Mouse (Mus musculus): ENCODE measurements at regions not wholly inside any gene's neighbourhood (a gene's known extent, or its start where the extent isn't known, plus 50 kb on each side); places are given as distances from the start of the nearest gene placed in this dataset.

DNA sequence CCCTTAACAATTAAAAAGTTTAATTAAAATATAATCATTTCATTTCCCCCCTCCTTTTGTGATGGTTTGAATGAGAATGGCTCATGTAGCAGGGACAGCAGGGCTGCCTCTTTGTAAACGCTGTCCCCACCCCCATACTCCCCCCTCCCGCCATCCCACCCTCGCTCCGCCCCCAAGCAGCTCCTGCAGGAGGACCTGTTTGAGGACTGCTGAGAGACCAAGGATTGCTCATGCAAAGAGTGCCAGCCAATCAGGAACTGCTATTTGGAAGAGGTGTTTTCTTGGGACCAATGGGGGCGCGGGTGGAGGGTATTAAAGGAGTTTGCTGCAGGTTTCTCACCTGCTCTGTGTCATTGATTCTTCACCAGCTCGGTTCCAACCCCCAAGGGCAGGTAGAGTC is 154.6 kb downstream of the Dusp6 start:
- no peak for DNase-seq

- DNase-seq = no peak
Measured at GRCm38 (mm10) chr10:99418497-99418896, 155.5 kb downstream of the Dusp6 start.

DNA sequence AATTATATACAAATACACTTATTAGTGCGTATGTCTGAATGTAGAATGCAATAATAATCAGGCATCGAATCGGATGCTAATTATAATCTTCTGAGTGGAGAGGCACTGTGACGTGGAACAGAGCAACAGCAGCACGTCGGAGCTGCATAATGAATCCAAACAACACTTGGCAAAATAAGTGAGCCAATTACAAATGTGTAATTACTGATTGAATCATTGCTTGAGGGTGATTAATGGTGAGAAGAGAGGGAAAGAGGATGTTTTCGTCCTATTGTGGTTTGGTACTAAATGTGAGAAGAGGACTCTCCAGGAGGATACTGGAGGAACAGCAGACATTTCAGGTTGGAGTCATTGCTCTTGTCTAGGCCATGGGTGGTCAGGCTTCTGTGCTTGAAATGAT is 156.5 kb downstream of the Dusp6 start:
- no peak for DNase-seq

- no peak for DNase-seq
Measured at GRCm38 (mm10) chr10:99423406-99423805, 160.4 kb downstream of the Dusp6 start.

DNA sequence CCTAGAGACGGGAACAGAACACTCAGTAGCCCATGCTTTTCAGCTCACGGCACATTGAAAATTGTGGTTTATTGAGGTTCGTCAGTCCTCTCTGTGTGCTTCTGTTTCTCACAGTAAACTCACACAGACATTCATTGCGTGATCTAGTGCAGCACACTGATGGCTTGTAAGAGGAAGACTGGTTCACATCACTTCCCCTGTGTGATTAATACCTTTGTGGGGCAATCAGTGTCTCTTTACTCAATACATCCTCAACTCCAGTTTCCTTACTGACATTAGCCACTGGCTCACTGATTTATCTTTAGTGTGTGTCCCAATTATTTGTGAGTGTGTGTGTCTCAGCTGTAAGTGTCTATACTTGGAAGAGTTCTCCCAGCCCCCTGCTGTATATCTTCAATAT is 162.2 kb downstream of the Dusp6 start:
- DNase-seq = no peak

- DNase-seq = no peak
Measured at GRCm38 (mm10) chr10:99430175-99430574, 167.1 kb downstream of the Dusp6 start.

- DNase-seq = peak; percentile 37
Measured at GRCm38 (mm10) chr10:99430669-99431561, 167.9 kb downstream of the Dusp6 start.

- no peak for DNase-seq
Measured at GRCm38 (mm10) chr10:99437060-99437459, 174.0 kb downstream of the Dusp6 start.

- DNase-seq = no peak
Measured at GRCm38 (mm10) chr10:99440169-99440568, 177.1 kb downstream of the Dusp6 start.

GRCm38 (mm10) chr10:99441014-99441413 is 178.0 kb downstream of the Dusp6 start:
- peak; percentile 44 for DNase-seq

GRCm38 (mm10) chr10:99441931-99442330 is 178.9 kb downstream of the Dusp6 start:
- DNase-seq = no peak

DNA sequence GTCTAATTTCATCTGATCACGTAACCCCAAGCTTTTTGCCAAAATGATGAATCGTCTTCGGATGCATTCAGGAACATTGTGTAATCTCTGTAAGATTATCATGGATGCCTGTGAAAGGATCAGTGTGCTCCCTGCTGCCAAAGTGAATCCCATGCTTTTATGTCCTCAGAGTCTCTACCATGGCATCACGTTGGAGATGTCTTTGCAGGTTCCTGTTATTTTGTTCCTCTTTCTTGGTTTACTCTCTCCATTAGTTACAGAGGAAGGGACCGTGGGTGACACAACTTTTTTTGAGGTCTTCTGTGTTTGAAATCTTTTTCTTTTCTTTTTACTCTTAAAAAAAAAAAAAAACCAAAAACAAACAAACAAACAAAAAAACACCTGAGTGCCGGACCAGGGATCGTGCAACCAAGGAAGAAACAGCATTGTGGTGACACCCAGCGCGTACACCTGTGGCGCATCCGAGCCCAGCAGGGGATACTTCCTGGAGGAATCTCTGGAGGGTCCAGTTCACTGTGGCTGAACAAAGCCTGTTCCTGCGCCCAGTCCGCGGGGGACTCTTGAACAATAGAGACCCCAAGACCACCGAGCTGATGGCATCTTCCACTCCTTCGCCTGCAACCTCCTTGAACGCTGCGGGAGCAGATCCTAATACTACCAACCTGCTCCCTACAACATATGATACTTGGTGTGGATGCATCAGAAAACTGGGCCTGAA is 180.6 kb downstream of the Dusp6 start:
- DNase-seq = no peak

DNA sequence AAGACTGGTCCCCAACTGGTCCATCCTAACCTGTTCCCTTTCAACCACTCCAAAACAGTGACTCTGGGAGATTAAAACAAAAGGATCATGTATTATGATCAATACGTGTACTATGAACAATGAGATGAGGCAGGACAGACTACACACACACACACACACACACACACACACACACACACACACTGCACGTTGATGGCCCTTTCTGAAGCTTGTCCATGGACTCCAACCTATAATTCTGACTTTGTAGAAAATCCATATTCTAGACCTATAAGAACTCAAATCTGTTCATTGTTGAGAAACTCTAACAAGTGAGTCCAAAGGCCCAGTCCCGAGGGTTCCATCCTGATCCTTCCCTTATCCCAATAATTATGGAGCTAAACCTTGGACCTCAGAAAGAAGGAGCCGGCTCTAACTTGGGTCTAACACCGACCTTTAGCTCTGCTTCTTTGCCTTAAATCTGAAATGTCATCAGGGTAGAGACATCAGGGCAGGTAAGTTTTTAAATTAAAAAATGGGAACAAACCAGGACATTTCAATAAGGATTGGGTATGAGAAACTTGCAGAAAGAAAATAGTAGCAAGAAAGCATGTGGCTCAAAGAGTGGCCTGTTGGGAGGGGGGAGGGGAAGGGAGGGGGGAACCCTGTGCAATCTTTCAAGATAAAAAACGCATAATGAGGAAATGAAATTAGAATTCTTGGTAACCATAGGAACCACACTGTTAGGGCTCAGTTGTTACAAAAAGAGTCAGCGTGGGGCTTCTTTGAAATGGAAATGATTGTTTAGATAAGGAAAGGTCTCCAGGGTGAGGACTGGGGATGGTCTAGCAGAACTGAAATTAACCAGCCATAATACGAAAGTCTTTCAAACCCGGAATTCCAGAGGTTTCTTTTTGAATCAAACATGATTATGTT is 187.9 kb downstream of the Dusp6 start:
- DNase-seq = no peak

DNA sequence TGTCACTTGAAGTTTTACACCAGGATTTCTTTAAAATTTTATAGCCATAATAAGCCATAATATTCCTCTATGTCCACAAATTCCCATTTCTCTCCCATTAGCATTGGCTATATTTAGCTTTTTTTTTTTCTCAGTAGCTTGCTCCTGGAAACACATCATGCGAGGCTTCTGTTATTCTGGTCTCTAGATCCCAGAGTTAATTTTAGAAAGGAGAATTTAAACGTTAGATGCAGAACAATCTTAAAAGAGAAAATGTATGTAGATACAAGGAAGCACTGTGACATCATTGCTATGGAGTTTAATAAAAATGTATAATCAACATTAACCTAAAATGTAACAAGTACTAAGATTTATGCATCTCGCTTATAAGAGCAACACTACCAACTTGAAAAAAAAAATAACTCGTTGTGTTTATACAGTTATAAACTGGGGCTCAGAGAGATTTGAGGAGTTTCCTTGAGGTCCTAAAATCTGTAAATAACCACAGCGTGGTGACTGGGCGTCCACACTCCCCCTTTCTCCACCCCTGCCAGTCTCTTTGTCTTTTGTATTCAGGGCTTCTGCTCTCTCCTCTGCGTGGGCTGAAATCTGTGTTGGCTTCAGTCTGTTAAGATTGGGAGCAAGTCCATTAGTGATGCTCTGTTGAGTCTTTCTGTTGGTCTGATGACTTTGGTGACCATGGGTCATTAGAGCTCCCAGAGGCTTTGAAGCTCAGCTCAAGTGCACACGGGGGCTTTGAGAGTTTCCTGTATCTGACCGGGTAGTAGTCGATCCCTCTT is 188.8 kb downstream of the Dusp6 start:
- no peak for DNase-seq

DNA sequence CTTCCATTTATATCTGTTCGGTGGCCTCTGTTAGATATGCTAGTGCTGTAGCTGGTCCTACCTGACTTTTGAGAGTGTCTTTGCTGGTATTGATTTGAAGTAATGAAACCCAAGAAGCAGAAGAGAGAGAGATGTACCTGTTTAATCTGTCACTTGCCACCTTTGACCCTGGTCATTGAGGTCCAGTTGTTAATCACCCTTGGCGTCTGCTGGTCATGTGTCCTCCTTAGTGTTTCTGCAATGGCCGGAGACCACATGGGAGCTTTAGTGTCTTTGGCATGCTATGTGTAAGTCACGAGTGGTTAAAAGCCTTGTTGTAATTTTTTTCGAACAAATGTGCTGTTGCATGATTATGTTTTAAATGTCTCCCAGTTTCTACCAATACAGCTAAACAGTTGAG is 193.1 kb downstream of the Dusp6 start:
- DNase-seq = no peak

DNA sequence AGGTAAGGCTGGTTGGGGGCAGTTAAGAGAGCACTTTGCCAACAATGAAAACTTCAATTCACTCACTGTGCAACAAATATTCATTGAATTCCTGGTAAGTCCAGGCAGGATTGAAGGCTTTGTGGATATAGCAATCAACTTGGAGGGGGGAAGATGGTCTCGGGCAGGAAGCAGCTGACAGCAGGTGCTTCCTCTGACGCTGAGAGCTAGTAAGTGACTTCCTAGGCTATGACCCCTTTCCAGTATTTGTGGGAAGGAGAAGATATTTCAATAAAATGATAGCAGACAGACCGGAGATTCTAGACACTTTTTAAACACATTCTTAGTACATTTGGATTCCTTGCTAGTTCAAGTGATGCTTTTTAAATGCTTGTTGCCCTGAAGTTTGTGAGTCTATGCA is 195.0 kb downstream of the Dusp6 start:
- no peak for DNase-seq

DNA sequence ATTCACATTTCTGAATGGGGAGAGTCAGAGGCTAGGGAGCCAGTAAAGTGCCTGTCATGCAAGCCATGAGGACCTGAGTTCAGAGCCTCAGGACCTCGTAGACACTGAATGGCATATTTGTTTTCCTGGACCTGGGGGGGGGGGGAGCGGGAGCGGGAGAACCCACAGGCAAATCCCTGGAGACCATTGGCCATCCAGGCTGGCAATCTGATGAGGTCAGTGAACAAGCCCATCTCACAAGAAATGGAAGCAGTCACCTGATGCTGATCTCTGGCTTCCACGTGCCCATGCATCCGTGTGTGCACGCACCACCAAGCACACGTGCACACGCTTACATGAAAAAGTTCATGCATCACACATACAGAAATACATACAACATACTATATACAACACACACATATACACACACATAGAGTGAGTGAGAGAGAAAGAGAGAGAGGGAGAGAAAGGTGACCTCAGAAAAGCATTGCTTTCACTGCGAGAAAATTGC is 196.2 kb downstream of the Dusp6 start:
- DNase-seq = no peak

DNA sequence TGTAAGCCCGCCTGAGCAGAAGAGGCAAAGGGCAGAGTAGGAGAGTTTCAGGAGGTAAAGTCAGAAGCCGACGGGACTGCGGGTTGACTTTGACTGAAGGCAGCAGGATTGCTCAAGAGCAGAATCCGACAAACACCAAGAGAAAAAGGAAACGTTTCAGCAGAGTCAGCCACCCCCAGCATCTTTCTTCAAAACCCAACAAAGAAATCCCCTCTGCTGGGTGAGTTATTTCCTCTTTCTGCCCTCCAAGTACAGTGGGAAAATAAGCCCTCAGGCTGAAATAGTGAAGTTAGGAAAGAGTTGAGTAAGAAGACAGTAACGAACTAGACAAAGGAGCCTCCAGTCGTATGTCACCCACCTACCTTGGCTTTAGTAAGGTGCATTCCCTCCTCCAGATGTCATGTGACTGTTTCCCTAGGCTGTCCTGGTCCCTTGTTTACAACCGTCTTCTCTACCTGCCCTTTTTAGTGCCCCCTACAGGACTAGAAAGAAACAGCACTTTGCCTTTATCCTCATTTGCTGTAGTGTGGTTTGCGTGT is 196.9 kb downstream of the Dusp6 start:
- DNase-seq = no peak

DNA sequence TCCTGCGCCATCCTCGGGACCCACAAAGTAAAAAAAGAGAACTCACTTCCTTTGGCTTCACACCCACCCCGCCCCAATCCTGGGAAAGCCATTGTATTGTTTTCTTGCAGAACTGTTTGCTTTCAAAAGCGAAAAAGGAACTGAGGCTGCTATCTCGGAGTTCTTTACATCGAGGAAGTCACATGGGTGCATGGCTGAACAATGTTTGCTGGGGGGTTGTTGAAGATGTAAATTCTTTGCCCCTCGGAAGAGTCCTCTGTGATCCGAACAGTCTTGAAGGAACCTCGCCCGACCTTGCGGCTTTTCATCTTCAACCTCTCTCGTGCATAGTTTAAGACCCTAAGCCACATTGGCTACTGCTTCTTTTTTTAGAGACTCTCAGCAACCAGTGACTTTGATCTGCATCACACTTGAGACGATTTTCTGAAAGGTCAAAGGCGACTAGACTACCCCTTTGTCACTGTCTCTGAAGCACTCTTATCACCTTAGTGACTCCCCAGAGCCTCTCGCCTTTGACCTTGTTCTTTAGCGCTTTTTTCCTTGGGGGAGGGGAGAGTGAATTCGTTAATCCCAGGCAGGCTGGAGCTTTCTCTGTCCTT is 197.9 kb downstream of the Dusp6 start:
- DNase-seq = no peak

DNA sequence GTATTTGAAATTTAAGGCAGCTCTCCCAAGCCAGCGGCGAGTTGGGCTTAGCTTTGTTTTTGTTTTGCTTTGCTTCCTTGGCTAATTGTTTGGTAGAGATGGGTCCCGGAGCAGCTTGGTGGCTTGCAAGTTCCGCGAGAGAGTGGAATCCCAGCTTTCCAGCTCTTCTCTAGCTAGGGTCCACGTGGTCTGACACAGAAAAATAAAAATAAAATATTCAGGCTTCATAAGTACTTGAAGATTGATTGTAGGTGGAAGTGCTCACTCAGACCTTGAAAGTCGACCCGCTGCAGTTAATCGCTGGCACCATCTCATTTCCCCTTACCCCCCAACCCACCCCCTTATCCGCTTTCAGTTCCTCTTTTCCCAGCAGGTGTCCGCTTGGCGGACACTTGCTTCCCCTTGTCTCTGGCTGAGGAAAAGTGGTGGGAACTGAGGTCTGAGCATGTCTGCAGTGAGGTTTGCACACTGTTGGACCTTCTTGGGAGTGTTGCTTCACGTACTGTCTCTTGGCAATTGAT is 198.5 kb downstream of the Dusp6 start:
- DNase-seq = no peak

GRCm38 (mm10) chr10:99466695-99467094 is 203.7 kb downstream of the Dusp6 start:
- DNase-seq = no peak
